Mouse (Mus musculus): ENCODE measurements around the gene Mthfd2l.

DNA sequence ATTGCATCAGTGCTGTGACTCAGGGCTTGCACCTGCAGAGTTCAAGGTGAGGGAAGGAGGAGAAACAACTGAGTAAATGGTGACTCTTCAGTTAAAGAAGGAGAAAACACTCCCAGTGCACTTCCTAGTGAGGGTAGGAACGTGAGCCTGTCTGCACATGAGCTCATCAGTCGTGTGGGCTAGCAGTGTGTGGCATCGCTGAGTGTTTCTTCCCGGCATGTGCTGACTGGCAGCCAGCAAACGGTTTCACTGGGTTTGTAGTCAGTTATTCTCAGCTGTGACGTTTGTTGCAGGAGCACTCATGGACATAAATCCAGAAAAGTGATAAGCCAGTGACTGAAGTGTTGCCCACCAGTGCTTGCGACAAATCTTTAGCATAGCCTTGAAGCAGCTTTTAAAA, 49.4 kb downstream of the Mthfd2l start:
- TF ChIP-seq CTCF (IDR thresholded peaks at IDR 0.05; ENCODE audit: insufficient read depth, low read length) (no peak), POLR2A (IDR thresholded peaks at IDR 0.05; ENCODE audit: borderline replicate concordance, extremely low read depth, low read depth, low read length) (no peak)
